Mouse (Mus musculus) liver, adult 2 months (tissue): Measurements from ENCODE around the gene Tead1.

Source experiments
- CTCF ChIP-seq: fragments of 200-500 bp; IDR thresholded peaks from 2 replicates; pipeline ENCODE4 v1.5.1; 2011; ENCODE audit warnings: low read depth, low read length, control low read depth
- POLR2A ChIP-seq: fragments of 200-500 bp; IDR thresholded peaks from 2 replicates; pipeline ENCODE4 v1.6.1; 2011; ENCODE audit warnings: low read length, control low read depth; ENCODE audit not compliant: insufficient read depth; ENCODE audit errors: extremely low read depth

DNA sequence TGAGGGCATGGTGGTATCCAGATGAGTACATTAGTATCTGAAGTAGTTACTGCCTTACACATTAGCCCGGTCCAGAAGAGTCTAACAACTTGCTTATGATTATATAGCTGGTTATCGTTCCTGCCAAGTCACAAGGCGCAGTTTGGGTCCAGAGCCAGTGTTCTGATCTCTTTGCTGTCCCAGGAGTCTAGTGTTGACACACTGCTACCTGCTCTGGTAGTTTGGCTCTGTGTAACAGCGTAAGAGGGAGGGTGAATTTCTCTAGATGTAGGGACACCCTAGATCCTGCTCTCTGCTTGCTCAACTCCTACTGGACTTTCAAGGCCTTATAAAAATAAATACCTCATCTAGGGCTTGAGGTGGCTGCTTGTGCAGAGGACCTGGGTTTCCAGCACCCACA lies 94.5 kb downstream of the Tead1 start:
- TF ChIP-seq CTCF = no peak
- TF ChIP-seq POLR2A = no peak
